Mouse (Mus musculus) urinary bladder, postnatal 4 days (tissue): Measurements from ENCODE around the gene Cpa4.

ENCODE experiments used
- DNase-seq, 2 experiments: peaks; one replicate each; pipeline ENCODE4 v3.0.0; 2021 to 2022; ENCODE audit warnings: low spot score in 2 of 2

Gene Cpa4

DNA sequence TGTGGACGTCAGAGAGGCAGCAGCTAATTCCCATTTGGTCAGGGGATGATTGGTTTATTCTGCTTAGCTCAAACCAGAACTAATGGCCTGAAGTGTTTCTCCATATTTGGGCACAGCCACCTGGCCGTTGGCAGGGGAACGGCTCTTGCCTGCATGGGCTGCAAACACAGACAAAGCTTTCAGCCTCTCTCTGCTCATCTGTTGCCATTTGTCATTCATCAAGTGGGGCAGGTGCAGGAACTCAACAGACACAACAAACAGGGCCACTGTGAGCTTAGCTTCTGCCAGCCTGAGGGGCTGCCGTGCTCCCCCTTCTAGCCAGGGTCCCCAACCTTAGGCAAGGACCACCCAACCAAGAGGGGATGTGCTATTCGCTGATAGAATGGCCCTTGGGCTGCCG is 60.0 kb downstream of the Cpa4 start:
- no peak for DNase-seq

- DNase-seq, result no peak
Observed at GRCm38 (mm10) chr6:30629989-30630388, 61.8 kb downstream of the Cpa4 start.

DNA sequence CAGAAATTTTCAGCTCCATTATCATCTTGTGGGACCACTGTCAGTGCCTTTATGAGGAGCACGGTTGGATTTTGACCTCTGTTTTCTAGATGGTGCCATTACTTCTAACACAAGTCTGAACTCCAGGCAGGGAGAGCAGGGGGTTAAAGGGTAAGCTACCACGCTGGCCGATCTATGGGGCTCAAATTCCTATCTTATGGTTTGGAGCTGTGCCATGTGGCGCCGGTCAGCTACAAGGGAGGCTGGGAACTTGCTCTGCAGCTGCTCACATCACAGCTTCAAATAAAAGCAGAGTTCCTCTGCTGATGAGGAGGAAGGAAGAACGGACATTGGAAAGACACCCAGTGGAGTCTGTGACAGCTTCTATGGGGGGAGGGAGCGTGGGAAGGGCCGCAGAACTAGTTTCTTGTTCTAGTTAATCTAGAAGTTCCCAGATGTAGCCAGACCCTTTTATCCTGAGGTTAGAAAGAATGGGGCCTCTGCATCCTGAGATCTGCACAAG is 67.2 kb downstream of the Cpa4 start:
- DNase-seq, result no peak

DNA sequence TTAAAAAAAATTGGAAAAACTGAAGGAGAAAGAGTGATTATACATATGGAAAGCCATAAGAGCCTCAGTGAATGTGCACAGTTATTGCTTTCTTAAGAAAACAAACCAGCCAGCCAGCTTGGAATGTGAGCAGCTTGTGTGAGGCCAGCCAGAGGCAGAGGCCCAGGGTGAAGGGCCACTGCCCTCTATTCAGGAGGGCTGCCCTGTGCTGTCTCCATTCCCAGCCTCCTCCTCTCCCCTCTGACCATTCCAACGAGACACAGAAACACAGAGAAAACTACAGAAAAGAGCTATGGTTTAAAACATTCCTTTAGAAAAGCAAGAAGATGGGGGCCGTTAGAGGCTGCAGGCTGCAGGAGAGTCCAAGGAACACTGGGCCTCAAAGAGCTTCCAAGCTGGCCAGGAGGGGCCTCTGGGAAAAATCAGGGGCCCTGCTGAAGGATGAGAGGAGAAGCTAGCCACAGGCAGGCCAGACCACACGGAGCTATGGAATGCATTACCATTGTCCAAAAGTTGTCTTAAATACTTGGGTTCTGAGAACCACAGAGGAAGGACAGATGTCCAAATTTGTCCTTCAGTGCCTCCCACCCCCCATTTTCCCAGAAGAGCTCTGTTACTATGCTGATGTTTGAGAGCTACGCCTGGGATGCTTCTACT is 68.1 kb downstream of the Cpa4 start:
- no peak for DNase-seq

GRCm38 (mm10) chr6:30638674-30639268 is 70.6 kb downstream of the Cpa4 start, which contains the start of gene Cpa1:
Gene Cpa1 (plus strand): TSS chr6:30639218.
- no peak for DNase-seq
